Mouse (Mus musculus) layer of hippocampus, adult 9-11 months (tissue): ENCODE measurements around the gene Gm3285.

ENCODE experiments used
- DNase-seq: peaks from one replicate; pipeline ENCODE4 v3.0.0; 2022

Gm3285 gene

GRCm38 (mm10) chr10:77861675-77862074 is at the start of gene Gm3285:
Gm3285 (plus strand) TSS chr10:77861975.
- DNase-seq = no peak

- no peak for DNase-seq
Measured at GRCm38 (mm10) chr10:77814382-77814781, 47.4 kb upstream of the Gm3285 start, which contains the start of gene Gm2696. Gm2696 (plus strand) TSS chr10:77814682.

GRCm38 (mm10) chr10:77815514-77815913 is 46.3 kb upstream of the Gm3285 start:
- no peak for DNase-seq

- no peak for DNase-seq
Measured at GRCm38 (mm10) chr10:77818523-77818922, 43.3 kb upstream of the Gm3285 start.

- DNase-seq = no peak
Measured at GRCm38 (mm10) chr10:77819203-77819602, 42.6 kb upstream of the Gm3285 start.

GRCm38 (mm10) chr10:77826951-77827350 is 34.8 kb upstream of the Gm3285 start, which contains the start of gene Krtap10-4:
Krtap10-4 (minus strand) TSS chr10:77827095.
- DNase-seq = no peak

DNA sequence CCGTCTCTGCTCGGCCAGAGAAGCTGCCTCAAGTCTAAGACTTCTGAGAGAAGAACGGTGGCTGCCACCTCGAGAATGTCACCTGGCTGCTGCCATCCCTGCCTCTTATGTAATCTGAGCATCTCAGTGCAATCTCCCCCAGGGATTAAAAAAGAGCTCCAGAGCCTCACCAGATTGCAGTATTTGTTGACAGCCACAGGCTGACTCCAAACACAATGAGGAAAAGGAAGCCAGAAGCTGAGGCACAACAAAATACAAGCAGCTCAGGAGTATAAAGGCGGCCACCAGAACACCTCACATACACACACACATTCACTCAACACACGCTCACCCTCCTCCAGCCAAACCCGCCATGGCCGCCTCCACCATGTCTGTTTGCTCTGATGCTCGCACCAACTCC is 26.1 kb upstream of the Gm3285 start, which contains the start of gene Krtap10-10:
Gene Krtap10-10, plus strand, starts transcription at position 301 of the 400 bp plus-strand sequence.
- no peak for DNase-seq

GRCm38 (mm10) chr10:77839006-77839405 is 22.8 kb upstream of the Gm3285 start:
- DNase-seq = no peak

DNA sequence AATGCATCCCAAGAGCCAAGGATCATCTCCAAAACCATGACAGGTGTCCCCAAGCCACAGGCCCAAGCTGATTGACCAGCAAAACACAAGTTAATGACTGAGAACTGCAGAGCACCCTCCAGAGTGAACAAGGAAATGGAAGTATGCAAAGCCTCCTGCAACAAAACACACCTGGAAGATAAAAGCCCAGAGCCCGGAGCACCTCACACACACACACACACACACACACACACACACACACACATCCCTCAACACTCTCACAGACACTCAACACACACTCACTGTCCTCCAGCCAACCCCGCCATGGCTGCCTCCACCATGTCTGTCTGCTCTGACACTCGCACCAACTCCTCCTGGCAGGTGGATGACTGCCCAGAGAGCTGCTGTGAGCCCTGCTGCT is 15.3 kb upstream of the Gm3285 start, which contains the start of gene Gm36176:
Gene Gm36176, plus strand, starts transcription at position 301 of the 400 bp plus-strand sequence.
- no peak for DNase-seq

DNA sequence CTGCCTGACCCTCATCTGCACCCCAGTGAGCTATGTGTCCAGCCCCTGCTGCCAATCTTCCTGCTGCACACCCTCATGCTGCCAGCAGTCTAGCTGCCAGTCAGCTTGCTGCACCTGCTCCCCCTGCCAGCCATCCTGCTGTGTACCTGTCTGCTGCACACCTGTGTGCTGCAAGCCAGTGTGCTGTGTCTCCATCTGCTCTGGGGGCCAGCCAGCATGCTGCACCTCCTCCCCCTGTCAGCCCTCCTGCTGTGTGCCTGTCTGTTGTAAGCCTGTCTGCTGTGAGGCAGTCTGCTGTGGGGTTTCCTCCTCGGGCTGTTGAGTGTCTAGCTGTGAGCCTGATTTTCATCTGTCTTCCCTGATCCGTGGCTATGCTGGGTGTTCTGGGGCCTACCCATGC is 14.8 kb upstream of the Gm3285 start:
- no peak for DNase-seq

GRCm38 (mm10) chr10:77847538-77847937 is 14.2 kb upstream of the Gm3285 start:
- DNase-seq = no peak

GRCm38 (mm10) chr10:77852559-77852958 is 9.2 kb upstream of the Gm3285 start, which contains the start of gene Gm10318:
Gm10318 (plus strand) TSS chr10:77852859.
- no peak for DNase-seq

GRCm38 (mm10) chr10:77864067-77864761 is 2.4 kb downstream of the Gm3285 start:
- DNase-seq = no peak

DNA sequence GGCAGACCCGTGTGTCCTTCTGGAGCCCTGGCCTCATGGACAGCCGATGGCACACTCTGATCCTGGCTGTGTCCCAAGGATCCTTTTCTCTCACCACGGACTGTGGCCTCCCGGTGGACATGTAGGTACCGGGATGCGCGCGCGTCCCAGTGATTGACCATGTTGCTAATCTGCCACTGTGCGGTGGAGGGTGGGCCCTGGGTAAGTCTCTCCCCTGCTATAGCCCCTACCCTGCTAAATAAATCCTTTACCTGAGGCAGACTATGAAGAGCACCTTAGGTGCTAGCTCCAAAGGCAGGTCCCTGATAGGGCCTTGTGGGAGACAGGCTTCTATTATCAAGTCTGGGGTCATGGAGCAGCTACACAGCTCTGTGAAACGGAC is 3.0 kb downstream of the Gm3285 start:
- no peak for DNase-seq

DNA sequence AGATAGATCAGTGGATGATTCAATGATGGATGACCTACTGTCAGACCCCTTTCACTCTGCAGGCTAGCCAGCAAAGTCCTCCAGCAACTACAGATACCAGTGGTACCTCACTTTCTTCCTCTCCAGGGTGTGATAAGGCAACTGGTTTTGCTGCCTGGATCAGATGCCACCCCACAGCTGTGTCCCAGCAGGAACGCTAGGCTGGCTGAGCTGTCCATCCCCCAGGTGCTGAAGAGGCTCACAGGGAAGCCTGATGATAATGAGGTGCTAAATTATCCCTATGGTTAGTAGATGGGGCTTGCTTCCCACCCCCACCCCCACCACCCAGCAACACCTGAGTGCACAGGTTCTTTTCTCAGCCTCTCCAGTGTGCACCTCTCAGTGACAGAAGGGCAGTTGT is 5.8 kb downstream of the Gm3285 start:
- no peak for DNase-seq

DNA sequence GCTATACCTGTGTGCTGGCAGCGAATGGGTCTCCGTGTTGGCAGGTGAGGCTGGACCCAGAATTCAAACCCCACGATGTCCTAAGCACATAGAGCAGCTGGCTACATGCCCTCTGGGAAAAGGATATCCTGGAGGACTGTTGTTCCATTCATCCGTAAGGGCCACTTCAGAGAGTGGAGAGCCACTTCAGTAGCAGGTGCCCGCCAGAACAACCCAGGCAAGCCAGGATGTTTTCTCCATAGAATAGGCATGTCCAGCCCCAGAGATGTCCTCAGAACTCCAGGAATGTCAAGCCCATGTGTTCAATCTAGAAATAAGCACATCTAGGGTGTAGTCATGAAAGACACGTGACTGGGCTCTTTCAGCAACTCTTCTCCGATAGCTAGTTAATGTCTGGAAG is 7.9 kb downstream of the Gm3285 start:
- DNase-seq = no peak

DNA sequence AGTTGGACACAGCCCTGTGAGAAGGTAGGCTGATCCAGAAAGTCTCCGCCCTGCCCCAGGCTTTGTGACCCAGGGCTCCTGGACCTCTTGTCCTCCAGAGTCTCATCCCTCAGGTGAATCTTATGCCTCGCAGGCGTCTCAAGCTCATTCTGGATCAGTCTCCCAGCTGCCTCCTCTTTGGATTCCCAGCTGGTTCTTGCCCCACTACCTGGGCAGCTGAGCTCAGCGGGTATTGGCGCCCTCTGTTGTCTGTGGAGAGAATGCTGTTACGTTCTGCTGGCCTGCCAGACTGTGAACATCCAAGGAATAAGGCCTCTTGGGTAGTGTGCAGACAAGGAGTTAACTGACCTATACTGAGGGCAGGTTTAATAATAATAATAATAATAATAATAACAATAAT is 17.2 kb downstream of the Gm3285 start:
- DNase-seq = no peak

DNA sequence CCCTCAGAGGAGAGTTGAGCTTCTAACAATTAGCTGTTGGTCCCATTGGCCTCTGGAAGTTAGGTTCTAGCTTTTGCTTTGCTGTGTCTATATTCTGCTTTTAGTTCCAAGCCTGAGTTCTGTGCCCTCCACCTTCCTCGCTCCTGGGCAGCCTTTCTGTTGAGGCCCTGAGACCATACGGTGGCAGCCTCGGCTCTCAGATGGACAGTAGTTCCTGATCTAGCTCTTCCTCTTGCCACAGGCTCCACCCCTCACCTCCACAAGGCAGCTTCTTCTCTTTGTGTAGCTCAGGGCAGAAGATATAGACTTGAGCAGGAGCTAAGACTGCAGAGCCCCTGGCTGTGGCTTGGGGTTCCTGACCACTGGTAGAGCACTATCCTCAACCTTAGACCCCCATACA is 18.5 kb downstream of the Gm3285 start:
- DNase-seq = peak; percentile 49

DNA sequence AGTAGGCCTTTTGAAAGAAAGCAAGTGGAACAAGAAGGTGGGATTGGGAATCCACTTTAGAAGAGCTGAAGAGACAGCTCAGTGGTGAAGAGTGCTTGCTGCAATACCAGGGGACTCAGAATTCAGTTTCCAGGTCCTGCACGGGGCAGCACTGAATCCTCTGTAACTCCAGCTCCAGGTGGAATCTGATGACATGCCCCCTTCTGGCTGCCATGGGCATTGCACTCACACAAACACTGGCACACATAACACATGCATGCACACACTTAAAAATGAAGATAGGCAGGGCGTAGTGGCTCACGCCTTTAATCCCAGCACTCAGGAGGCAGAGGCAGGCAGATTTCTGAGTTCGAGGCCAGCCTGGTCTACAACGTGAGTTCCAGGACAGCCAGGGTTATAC is 20.8 kb downstream of the Gm3285 start:
- DNase-seq = no peak

DNA sequence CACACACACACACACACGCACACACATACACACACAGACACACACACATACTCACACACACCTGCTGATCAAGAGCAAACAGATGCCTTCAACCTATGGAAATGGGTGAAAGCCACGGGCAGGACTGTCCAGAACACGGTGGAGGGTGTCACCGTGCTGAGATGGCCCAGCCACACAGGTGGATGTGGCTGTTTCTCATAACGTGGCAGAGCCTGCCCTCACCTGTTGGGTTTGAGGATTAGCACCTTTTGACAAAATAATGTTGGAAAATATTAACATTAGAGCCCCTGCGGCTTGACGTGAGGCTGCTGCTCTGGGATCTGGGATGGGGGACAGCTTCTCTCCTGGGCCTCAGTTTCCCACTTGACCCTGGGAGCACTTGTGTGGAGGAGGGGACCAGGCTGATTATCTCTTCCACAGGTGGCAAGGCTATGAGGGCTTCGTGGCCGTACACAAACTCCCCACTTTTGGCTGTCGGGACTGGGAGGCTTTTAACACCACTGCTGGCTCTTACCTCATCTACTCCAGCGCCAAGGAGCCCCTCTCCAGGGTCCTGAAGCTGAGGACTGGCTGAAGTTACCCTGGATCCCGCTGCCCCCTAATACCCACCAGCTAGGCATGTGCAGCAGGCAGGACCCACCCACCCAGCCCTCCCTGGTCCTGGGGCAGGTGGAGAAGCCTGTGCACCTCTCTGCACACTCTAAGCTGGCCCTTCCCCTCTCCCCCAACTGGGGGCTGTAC is 24.4 kb downstream of the Gm3285 start:
- no peak for DNase-seq

DNA sequence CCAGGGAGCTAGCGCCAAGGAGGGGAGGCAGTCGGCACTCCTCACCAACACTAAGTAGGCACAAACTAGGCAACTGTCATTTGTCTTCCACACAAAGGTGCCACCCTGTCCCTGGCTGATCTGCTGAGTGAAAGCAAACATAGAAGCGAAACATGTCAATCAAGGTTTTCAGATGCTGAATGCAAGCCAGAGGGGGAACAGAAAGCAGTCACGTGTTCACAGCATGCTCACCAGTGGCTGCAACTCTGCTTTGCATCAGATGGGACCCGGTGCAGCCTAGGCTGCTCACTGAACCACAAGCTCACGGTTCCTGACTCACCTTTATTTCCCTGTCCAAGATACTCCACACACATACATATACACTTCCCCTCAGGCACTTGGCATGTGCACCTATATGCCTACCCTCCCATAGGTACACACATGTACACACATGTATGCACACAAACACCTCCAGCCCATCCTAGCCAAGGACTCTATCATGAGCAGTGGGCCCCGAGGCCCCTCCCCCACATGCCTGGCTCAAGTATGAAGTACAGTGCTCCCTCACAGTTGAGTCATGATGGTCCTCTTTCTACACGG is 29.3 kb downstream of the Gm3285 start:
- peak; percentile 56 for DNase-seq

DNA sequence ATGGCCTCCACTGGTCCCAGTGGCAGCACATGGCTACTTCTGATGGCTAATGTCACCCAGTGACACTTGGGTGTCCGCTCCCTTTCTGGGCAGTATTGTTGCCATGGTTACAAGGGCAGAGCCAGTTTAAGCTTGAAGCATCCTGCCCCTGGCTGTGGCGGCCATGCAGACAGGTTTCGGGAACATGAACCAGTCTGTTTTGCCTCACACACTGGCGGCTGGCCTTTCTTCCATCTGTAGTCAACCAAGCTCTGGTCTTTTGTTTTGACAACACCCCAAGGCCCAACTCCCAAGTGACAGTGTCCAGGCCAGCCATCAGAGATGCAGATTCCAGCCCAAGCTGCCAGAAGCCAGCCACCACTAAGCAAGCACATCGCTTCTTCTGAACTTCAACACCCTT is 33.8 kb downstream of the Gm3285 start:
- no peak for DNase-seq

DNA sequence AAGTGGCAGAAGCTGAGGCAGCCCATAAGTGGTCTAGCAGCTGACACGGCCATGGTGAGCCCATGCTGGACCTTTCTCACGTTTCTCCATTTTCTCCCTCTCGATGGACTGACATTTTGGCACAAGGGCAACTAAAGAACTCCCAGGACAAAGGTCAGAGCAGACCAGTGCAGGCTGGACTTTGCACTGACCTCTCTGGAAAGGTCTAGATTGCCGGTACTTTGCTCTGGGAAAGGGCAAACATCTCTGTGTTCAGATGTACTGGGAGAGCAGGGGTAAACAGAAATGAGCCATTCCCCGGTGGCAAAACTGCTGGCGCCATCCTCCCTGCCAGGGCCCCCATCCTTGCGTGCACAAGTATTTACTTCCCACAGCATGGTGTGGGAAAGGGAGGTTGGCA is 38.4 kb downstream of the Gm3285 start:
- no peak for DNase-seq
